Mouse (Mus musculus) ovary, adult 18-20 months (tissue): ENCODE data around the gene Ncam1.

Source experiments
- DNase-seq: peaks from one replicate; pipeline ENCODE4 v3.0.0; 2022; ENCODE audit warnings: low spot score, mixed read lengths

Ncam1 gene

DNA sequence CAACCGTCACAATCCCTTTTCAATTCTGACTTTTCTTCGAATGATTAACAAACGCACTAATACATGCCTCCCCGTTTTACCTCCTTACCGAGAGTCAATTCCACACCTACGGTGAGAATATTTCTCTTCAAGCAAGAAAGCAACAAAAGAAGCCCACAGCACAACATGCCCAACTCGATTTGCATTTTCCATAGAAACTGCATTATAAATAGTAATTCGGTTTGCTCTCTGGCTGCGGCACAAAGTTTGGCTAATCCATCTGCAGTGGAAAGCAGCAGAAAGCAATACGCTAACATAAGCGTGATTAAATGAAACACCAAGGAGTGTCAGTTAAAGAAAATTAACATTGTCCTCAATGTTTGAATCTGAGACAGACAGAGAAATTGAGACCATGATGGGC, 177.0 kb downstream of the Ncam1 start:
- no peak for DNase-seq

DNA sequence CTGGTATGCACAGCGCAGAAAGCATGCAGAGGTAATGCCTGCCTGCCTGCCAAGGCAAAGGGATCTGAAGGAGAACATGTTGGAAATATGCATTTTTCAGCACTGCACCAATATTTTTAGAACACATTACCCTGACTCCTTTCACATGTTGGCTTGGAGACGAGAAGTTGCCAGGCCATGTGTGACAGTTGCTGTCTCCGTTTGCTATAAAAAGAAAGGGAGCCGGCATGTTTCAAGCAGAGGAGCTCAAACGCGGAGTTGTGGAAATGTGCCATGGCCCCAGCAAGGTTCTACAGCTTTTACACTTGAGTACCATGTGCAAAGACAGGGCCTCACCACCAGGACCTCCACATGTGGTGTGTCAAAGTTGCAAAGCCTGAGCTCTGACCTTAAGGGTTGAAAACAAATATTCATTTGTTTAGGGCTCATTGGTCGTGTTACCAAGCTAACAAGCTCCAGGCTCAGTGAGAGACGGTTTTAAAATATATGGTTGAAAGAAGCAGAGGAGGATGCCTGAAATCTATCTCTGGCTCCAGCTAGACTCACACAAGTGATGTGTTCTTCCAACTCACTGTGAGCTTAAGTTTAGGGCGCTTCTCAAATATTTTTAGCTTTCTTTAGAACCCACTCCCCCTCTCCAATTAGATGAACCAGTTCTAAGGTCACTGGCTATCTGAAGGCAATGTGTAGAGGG, 179.9 kb downstream of the Ncam1 start:
- no peak for DNase-seq

DNA sequence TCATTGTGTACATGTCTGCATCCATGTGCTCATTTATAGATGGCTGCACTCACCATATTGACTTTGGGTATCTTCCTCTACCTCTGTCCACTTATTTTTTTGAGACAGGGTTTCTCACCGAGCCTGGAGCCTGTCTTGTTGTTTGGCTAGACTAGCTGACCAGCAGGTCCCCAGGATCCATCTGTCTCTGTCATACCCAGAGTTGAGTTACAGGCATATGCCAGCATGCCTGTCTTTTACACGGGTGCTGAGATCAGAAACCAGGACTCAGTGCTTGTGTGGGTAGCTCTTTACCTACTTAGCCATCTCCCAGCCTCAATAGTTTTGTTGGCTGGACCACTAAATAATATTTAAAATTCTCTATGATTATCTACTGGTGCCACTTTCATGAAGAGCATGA, 180.5 kb downstream of the Ncam1 start:
- DNase-seq = no peak

DNA sequence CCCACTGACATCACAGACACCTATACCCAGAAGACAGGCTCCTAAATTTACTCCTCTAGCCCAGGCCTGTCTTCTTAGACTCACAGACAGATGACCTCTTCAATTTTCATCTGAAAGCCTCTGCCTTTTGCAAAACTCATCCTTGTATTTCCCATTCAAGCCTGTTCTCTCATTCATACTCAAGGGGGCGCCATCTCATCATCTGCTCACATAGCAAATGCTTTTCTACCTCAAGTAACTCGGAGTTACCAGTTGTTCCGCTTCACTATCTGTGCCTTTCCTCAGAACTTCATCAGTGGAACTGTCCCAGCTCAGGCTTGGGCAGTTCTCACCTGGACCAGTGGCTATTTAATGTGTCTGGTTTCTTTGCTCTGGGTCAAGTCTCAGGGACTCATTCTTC, 181.5 kb downstream of the Ncam1 start:
- DNase-seq = peak; percentile 15

DNA sequence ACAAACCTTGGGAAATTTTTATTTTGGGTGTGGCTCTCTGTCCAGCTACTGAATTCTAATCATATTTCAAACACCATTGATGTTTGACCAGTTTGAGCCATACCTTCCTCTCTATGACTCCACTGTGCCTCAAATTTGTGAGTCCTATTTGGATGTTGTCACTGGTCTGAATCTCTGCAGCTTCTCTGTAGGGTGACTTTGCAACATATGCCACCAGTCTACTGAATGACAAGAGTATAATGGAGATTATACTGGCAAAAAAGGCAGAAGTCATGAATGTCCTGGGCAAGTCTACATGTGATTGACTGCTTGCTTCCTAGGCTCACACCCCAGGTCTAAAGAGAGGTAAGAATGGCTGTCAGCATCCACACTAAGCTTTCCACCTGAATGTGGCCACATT, 186.3 kb downstream of the Ncam1 start:
- no peak for DNase-seq

DNA sequence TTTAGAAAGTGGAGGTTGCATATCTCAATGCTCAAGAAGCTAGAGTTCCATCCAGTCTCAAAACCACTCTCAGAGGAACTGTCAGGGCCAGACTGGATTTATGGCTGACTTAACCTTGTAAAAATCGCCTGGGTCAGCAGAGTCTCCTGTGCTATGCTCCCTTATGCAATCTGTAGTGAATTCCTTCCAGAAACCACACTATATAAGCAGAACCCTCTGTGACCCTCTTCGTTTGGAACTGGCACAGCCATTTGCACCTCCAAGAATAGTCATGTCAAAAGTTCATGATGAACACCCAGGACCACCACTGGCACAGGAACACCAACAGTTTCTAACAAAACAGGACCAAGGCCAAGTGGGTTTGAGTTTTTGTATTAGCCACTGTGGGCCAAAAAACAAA, 190.5 kb downstream of the Ncam1 start:
- no peak for DNase-seq

DNA sequence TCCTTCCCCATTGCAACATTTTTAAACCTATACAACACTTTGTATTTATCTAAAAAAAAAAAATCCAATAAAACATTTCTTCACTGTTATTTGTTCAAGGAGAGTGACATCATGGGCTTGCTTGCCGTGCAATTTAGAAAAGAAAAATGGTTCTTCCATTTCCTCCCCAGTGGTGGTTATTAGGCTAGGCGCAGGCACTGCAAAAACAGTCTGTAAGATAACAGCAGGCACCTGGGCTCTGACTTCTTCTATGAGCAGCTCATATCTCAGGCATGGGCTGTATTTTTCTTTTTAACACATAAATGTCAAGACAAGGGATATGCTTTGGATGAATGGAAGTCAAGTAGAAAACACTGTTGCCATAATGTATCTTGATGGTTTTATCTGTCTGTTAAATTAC, 192.0 kb downstream of the Ncam1 start:
- DNase-seq = no peak

DNA sequence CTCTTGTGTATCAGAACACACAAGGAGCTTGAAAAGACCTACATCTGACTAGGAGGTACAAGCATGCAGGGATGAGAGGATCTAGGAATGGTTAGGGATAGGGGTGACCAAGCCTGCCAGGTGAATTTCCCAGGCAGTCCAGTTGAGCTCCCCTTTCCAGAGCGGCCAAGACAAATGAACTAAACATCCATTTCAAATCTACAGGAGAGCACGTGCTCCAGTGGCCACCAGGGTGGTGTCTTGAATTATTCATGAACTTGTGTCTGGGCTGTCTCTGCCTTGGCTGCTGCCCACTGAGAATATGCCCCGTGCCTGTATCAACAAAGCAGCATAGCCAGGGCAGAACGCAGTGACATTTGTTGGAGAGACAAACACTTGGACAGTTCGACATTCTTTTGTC, 192.4 kb downstream of the Ncam1 start:
- no peak for DNase-seq

DNA sequence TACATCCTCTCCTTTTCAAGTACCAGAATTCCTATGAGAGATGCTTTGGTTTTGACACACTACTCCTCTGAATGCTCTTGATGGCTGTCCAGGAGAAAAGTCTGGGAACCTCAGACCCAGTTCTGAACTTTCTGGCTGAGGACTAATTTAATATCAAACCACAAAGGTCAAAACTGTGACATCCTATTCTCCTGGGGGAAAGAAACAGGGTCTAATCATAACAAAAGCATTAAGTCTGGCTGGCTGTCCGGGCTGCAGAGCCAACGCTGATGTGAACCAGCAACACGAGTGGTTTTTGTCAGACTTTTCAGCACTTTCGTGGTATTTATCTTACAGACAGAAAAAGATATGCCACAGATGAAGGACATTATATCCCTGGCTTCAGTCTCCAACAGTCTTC, 192.9 kb downstream of the Ncam1 start:
- DNase-seq = no peak

DNA sequence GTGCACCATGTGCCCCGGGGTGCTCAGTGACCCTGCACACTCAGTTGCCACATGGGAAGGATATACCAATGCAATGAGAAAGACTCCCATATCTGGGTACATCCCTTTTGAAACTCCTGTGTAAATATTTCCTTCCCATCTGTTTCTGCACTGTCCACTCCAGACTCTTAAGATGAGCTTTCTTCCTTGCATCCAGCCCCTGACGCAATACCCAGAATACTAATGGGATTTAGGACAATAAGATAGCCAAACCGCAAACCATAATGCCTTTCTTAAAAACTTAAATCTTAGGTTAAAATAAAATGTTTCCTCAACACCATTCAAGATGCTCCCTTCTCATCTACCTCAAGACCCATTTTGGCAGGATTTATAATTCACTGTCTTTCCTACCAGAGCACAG, 193.4 kb downstream of the Ncam1 start:
- DNase-seq = no peak

DNA sequence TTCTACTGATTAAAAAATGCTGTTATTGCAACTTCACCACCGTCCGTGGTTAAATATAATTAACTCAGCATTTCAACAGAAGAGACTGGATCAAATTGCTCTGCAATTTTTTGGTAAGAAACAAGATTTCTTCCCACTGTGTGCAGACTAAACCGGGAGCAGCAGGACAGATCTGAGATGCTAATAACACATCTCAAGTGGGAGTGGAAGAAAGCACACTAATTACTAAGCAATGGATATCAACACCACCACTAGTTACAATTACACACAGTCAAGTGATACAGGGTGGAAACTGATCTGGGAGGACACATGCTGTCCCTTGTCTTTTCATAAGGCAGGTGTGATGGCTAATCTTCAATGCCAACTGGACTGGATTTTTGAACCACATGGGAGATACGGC, 197.5 kb downstream of the Ncam1 start:
- no peak for DNase-seq

DNA sequence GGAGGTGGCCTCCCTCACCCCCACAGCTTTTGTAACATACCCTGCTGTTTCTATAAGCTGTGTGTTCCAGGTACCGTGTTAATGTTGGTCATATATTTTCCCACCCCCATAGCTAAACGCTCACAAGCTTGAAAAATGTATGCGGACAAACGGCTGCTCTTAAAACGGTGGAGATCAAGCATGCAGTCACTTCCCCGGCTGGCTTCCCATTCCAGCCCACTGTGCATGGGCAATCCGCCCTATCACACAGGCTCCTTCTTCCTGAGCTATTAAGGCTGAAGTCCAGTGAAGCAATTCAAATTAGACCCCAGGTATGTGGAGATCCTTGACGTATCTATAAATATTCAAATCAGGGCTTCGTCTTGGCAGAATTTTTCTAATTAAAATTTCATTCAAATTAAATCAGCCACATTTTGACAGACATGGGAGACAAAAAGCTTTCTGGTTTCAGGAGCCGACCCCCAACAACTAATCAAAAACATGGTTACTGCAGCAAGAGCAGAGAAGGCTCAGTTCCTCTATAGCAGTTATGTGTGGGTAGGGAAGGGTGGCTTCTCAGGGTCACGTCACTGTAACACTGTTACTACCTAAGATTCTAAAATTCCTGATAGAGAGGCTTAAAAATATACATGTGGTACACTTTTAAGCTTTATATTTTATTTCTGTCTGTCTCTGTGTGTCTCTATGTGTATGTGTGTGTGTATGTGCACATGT, 202.9 kb downstream of the Ncam1 start:
- no peak for DNase-seq

DNA sequence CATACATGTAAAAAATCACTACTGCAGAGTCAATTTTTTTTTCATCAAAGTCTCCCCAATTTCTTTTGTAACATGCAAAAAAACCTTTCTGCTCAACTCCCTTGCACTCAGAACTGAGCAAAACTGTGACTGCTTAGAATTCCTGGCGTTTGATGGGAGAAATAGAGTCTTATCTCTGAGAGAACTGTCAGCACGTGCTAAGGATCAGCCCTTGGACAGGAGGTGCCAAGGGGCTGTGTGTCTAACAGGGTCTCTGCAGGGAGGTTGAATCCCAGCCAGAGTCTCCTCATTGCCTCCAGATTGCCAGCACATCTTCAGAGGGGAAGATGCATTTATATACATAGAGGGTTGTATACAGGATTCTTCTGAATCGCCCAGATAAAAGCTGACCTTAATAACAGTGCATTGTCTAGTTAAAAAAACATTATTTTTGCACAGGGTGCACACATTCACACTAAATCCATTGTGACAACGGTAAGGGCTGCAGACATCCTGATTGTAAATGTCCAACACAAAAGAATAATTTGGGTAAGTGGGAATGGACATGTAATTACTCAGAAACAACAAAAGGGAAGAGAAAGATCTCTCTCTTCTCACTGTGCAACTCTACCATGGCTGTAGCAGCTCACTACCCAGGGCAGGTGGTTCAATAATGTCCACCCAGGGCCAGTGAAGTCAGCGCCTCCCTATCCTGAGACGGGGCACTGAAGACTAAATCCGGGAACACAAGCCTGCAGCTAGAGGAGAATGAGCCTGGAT, 203.7 kb downstream of the Ncam1 start:
- no peak for DNase-seq

DNA sequence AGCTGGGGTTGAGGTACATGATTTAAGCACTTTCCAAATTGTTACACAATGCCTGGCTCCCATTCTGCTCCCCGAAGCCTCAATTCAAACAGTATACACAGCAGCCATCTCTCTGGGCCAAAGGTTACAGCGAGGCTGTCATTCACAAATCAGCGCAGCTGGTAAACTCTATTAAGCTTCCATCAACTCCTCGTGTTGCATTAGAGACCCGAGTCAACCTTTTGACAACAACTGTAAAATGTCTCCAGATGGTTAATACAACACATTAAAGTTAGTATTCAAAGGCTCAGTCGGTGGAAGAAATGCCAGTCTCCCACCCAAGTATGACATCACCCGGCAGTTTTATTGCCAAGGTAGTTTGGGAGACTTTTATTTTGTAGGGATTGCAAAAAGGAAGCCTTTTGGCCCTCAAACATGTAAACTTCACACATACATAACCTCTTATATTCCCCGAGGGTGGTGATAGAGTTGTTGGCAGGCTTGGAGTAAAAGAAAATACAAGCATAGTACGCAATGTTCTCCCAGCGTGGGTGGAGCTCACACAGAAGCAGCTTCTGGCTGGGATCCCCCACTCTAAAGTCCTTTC, 204.7 kb downstream of the Ncam1 start:
- no peak for DNase-seq

DNA sequence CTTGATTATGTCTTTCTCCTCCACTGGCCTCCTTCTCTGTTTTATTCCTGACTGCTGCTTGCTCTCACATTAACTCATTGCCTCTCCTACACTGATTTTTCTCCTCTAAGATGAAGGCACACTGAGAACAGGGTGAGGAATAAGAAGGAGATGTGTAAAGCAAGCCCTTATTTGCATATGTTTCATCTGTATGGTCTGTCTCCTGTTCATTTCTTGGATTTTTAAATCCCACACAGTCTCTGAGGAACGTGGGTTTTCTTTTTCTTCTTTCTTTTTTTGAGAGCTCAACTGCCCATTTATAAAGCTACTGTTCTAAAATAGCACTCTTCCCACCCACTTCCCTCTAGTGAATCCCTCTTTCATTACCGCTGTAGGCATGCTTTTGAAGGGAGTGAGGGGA, 206.7 kb downstream of the Ncam1 start:
- DNase-seq = no peak

DNA sequence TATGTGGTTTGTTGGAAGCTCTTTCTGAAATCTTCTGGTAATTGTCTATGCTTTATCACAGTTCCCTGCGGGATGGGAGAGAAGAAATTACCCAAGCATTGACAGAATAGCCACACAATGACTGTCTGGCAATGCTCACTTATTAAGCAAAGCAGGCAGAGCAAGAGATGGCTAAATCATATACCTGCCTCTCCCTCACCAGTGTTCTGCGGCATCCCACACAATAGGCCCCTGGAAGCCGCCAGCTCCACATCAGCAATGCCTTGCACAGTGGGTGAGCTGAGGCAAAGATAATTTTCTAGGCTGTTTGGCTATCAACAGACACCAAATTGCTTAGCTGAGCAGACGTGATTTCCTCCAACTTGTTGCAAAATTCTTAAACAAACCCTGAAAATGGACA, 208.5 kb downstream of the Ncam1 start:
- no peak for DNase-seq

DNA sequence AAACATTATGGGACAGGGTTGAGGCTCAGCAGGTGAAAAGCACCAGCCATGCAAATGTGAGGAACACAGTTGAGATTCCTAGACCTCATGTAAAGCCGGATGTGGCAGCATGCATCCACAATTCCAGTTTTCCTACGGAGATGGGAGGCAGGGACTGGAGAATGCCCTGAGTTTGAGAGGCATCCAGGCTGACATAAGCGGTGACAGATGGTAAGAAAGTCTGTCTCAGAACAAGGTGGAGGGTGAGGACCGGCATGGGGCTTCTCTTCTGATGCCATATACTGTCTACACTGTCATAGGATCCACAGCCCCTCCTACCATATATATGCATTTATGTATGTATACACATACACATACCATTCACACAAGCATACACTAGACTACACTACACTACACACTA, 221.6 kb downstream of the Ncam1 start:
- no peak for DNase-seq

DNA sequence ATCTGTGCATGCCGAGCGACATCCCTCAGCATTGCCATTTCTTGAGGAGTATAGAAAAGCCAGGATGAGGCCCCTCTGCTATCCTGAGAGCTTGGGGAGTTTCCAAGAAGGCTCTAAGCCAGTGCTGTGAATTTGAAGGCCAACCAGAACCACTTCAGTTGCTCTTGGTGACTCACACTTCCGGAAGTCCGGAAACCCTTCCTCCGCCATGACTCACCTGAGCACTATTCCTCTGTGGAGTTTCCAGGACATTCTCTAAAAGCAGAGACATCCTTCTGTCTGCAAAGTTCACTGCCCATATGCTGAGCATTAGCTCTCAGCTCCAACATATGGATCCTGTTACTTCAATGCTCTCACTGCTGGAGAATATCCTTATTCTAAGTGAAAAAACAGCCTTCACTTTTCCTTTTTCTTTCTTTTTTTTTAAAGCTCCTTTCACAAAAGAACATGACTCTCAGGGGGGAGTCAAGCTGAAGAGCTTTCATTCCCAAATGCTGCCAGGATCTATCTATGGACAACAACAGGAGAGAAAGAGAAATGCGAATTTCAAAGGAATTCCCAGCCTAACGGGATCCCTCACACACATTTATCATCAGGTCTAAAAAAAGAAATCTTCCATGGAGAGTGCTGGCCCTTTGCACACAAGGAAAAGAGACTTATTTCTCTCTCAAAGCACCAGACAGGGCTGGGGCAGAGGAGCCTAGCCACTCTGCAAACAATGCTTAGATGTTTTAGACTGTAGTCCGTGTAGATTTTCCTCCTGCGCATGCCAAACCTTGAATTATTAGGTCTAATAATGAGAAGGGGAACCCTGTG, 226.8 kb downstream of the Ncam1 start:
- DNase-seq = no peak

DNA sequence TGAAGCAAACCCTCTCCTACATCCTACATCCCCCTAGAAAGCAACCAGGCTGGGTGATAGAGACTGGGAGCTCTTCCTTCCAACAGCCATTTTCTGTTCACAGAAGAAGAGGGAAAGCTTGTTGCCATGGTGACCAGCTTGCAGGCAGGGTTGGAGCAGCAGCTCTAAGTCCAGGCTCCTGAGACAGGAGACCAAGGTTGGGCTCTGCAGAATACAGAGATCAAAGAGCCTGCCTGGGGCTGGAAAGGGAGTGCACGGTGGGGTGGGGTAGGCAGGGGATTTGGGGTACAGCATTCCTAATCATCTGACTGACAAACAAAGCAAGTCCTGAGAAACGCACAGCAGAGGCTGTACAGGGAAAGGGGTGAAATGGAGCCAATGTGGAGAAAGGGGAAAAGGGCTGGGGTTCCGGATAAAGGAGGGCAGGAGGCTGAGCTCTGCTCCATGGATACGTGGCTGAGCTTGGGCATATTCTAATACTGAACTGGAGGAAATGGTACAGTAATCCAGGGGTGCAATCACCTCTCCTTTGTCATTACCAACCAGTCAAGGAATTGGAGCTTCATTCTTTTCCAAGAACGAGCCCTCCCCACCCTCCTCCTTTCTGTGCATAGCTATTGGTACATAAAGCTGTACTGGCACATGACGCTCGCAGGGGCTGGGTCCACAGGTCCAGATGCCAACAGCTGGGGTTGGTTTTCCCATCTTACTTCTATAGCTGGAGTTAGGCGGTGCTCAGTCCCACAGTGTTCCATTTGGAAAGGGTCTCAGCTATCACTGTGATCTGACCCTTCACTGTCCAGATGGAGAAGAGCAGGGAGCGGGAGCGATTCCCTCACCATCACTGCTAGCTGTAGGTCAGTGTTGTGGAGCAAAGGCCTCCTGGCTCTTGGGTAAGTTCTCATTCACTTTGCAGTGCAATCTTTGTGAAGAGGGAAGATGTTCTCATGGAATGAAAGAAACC, 227.7 kb downstream of the Ncam1 start:
- DNase-seq = peak; percentile 29

DNA sequence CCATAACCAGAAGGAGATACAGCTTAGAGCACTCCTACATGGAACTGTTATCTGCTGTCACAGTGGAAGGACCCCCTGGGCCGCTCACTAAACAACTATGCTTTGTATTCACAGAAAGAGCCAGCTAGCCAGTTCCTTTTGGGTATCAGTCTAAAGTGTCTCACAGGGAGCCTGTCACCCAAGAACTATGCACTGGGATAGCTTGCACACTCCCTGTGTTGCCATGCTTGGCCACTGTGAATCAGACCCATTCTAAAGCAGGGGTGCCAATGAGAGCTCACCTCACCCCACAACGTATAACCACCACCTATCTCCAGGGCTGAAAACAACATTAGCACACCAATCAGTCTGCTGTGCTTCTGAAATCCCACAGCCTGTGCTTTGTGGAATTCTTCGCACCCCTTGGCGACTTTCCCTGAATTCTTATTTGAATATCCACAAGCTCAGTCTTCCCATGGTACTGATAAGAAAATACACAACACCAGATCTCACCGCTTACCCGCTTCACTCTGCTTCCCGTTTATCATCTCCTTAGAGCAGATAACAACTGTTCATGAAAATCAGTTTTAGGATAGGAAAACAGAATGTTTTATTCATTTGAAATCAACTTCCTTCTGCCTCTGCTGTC, 228.6 kb downstream of the Ncam1 start:
- DNase-seq = no peak
